Mouse (Mus musculus): ENCODE results near the gene Tmc4.
A peak's percentile ranks its signal among the peaks of the same experiment; 100 is the strongest.

Gene Tmc4

DNA sequence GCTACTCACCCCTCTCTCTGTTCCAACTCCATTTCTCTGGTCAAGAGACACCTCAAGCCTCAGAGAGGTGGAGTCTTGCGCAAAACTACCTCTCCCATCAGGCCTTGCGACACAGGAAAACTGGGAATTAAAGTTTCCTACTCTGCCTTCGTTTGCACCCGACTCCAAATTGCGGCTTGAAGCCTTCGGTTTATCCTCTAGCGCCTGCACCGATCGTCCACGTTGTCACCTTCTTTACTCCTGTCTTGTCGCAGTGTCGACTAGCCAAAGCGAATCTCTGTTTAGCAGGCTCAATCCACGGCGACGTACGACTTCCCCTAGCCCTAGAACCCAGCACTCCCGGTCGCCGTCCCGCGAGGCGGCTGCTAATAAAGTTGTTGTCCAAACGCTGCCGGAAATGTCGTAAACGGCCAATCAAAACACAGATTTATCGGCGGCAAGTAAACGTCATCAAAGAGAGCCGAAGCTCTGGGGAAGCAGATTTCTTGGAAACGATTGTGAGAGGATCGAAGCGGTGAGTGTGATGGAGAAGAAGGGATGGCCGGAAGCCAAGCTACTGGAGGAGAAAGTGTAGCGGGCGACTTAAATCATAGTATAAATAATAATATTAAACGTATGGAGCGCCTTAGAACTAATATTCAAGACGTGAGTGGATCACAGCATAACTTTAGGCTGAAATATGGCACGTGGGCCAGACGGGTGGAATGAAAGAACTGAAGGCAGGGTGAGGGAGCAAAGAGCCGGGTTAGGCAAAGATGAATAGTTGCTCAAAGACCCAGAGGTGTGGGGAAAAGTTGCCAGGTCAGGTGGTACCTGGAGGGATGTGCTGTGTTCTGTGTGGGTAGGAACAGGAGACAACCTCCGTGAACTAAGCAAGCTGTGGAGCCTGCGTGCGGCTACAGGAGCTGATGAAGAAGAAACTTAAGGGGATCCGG, 47.5 kb downstream of the Tmc4 start, which contains the start of the genes Tfpt and Prpf31:
Tfpt (minus strand) TSS at position 387 of the 935 bp plus-strand sequence.
Prpf31 (plus strand) TSS at position 443 of the 935 bp plus-strand sequence.
- DNase-seq, result peak; percentile 95

DNA sequence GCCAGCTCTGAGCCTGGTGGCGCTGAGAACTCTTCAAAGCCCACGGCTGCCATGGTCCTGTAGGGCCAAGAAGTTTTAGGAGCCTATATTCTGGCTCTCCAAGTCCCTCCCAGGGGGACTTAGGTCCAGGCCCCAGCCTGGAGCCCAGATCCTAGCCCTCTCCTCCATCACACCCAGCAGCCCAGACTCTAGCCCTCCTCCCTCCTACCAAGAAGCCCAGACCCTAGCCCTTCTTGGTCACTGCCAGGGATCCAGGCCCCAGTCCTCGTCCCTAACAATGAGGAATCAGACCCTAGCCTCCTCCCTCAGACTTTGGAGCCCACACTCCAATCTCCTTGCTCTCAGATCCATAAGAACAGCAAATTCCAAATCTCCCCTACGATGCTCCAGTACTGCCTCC, 48.3 kb downstream of the Tmc4 start:
- no peak for DNase-seq

DNA sequence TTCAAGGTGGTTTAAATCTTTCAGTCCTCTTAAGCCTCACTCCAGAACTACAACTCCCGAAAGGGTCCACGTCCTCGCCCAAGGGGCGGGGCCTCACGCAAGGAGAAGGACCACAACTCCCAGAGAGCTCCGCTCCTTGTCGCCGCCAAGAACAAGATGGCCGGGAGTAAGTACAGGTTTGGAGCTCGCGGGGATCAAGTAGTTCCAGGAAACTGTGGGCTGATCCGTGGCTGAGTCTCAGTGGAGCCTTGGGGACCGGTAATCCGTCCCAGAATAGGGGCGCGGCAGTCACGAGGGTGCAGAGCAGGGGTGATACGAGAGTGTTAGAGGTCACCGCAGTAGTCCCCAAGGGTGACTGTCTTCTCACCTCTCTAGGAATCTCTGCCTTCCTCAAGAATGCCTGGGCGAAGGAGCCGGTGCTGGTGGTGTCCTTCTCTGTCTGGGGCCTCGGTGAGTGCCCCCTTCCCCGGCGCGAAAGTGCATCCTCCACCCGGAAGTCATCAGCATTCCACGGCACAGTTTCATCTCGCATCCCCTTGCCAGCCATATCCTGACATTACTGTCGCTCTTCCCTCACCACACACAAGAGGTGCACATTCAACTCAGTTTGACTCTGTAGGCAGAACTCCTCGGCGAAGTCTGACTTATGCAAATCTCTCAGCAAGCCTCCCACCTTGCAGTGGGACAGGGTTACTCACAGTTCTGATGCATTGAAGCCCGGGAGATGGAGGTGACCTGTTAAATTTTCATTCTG, 59.9 kb downstream of the Tmc4 start, which contains the start of gene Ndufa3:
Ndufa3 (plus strand) TSS at position 132 of the 754 bp plus-strand sequence.
- DNase-seq, result peak; percentile 93

DNA sequence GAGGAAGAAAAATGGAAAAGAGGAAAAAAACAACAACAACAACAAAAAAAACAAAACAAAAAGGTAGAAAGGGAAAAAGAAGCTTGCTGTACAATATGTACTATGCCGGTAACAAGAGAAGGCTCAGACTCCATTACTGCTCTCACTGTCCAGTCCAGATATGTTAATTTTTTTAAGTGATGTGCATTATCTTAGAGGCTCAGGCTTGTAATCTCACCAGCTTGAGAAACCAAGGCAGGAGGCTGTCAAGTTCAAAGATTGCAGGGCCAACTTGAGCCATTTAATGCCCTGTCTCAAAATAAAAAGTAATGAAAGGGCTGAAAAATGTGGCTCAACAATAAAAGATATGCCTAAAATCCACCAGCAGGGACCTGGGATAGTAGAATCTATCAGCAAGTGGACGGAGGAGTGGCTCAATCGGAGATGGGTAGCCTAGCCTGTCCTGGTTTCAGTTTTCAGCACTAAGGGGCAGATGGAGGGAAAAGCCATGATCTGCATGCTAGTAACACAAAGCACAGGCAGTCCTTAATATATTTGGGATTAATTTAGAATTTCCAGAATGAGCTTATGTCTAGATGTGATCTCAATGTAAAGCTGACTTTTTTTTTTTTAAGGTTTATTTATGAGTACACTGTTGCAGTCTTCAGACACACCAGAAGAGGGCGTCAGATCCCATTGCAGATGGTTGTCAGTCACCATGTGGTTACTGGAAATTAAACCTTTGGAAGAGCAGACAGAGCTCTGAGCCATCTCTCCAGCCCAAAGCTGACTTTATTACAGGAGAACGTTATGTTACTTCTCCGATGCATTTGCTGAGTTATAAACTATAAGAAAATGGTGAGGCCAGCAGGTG, 60.7 kb downstream of the Tmc4 start:
- DNase-seq, result no peak

GRCm38 (mm10) chr7:3616057-3616388, 61.3 kb downstream of the Tmc4 start, which contains the start of gene Oscar:
TSS of gene Oscar (minus strand) at chr7:3616157.
- DNase-seq, result no peak

Measured in kidney, postnatal 14 days (tissue).